Mouse (Mus musculus) embryo, embryonic 11 days (tissue): ENCODE measurements at regions not wholly inside any gene's neighbourhood (a gene's known extent, or its start where the extent isn't known, plus 50 kb on each side); places are given as distances from the start of the nearest gene placed in this dataset.

Experiments
- DNase-seq: peaks from one replicate; pipeline ENCODE4 v3.0.0-alpha.2; 2015

DNA sequence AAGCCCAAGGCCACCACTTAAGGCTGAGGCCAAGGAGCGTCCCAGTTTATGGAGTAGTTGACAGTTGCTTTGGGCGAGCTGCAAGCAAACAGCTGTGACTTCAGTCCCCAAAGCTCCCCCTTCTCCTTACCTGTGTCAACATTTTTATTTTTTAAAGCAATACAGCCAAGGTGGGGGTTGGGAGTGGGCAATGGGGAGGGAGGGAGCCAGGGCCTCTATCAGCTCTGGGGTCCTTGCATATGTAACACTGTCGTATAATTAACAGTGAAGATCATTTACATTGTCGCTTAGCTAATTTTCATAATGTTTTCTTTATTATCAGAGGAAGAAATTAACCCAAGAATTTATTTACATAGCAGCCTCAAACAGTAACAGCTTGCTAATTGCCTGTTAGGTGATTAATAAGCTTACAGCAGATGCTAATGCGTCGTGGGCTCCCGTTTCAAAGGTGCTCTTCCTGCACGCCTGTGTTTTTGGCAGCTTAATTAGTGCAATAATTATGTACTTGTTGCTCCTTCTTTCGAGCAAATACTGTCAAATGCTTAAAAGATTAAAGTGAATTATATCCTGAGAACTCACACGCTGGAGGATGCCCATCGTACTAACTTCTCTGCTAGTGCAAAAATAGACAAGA is 227.4 kb upstream of the Tle3 start:
- no peak for DNase-seq

DNA sequence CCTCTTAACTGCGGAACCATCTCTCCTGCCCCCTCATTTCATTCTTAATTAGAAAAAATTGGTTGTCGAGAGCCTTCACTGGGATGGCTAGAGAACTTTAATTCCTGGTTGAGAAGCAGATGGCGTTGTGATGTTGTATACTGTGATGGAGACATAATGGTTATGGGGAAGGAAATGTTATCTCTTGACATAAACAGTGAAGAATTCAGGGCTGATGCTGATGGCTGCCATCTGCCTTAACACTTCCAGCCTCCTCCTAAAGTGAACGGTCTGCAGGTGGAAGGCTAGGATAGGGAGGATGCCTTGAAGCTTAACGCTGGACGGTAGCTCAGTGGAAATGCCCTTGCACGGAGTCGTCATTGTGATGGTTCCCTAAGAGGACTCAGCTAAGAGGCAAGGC is 226.4 kb upstream of the Tle3 start:
- no peak for DNase-seq

DNA sequence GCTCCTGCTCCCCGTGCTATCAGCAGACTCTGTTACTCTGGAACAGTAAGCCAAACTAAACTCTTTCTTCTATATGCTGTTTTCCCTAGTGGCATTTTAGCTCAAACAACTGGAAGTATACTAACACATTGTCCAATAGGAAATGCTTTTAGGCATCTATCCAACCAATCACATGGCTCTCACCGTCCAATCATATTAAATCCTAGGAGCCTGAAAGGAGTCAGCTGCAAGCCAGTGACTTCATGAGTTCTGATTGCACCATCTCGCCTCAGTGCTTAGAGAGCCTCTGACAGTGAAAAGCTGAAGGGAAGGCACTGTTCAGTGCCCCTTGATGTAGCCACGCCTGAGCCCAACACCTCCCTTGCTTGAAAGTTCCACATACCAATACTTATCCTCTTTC is 221.0 kb upstream of the Tle3 start:
- no peak for DNase-seq

DNA sequence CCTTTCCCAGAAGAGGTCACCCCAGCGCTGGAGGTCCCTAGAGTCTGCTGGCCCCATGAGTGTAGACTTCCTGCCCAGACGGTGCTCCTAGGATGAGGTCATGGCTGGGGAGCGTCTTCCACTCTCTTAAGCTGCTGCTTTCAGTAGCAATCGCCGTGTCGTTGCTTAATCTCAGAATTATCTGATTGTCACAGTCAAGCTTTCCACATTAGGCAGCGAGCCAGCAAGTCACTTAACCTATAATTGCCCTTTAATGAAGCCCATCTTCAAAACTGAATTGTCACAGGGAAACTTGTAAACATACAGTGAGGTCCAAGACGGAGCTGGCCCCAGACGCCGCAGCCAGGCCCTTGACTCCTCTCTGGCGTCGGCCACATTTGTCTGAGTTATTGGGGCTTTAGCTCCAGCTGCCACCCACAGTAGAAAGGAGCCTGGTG is 220.2 kb upstream of the Tle3 start:
- no peak for DNase-seq

DNA sequence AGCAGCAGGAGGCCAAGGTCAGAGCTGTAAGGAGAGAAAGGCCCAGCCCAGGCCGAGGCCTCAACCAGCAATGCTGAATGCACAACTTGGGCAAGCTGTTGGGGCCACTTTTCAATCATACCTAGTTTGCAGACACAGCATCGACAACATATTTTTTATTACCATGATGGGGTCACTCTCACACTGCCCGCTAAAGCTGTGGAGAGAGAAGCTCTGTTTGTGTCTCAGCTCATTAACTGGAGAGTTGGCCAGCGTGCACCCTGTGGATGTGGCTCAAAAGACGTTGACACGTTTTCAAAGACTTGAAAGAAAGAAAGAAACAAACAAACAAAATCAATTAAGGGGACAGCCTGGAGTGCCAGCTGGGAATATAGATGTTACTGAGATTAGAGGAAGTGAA is 217.4 kb upstream of the Tle3 start:
- DNase-seq: no peak

DNA sequence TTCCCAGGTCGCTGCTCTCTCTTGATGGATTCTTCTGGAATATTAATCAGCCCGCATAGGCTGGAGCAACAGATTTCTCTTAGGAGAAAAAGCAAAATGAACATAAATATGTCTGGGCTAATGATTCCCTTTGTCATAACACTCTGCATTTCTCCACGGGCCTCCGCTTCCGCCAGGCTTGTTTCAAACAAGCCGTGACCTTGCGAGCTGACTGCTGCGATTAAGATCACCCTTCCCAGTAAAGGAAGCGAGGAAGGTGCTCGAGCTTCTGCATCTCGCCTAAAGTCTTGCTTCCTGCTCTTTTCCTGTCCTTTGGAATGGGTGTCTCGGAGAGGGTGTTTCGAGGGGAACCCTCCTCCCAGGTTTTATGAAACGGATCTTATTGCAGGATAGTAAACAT is 216.3 kb upstream of the Tle3 start:
- no peak for DNase-seq

DNA sequence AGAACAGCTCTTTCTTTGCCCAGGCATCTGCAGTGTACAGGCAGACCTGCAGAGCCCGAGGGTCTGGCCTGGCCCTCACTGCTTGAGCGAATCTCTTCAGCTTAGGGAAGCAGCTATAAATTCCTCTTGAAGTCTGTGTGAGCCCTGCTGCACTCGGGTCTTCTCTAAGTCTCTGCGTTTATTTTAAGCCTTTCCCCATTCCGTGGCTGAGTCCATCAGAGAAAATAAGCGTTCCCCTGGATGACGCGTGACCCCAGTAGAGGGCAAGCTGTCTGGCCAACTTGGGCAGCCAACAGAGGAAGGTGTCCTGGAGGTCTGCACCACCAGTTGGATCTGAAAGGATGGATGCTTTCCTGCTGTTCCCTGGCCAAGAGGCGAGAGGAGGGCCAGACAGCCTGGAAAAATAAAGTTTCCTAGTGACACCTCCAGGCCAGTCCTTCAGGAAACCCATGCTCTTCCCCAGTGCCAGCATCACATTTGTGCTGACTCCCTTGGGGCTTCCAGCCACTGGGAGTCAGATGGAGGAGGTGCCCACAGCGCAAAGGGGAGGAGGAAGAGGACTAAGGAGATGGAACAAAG is 213.9 kb upstream of the Tle3 start:
- no peak for DNase-seq

DNA sequence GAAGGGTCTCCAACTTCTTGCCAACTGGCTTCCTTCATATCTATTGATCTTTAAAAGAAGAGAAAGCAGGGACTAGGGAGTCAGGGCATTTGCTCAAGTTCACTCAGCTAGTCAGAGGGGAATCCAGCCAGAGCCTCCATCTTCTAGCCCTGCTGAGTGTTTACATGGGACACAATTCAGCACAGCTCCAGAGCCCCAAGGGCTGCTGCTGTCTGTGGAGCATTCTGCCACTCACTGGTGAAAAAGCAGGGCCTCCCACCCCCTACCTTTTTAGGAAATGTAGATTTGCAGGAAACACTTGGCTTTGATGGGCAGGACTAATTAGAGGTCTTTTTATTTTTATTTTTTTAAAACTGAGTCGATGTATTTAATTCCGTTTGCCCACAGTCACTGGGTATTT is 213.0 kb upstream of the Tle3 start:
- DNase-seq: no peak

DNA sequence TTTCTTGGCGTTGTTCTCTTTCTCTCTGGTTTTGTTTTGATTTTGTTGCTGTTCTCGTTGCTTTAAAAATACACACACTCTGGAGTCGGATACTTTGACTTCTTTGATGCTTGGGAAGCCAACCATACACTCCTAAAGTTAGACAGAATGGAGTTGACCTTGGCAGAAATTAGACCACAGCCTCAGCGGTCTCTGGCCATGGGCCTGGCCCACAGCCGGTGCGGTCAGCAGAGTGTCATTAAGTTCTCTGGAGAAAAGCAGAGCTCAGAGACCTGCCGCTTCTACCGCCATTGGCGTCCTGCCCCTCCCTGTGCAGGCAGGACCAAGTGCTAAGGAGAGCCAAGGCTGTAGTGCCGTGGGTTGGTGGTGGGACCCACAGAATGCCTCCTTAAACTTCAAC is 212.6 kb upstream of the Tle3 start:
- no peak for DNase-seq

DNA sequence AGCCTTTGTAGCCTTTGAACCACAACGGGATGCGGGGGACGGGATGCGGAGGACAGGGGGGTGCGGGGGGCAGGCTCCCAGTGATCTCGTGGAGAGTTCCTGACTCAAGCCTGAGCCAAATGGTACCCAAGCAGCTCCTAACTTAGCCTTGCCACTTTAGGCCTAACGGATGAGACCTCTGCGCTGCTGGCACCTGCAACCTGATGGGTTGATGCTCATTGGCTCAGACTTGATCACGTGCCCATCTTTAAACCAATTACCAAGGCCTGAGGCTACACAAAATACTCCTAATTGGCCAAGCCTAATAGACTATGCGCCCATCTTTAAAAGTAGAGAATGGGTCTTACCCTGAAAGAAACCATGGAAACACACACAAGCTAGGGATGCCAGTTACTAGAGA is 209.3 kb upstream of the Tle3 start:
- DNase-seq: no peak

DNA sequence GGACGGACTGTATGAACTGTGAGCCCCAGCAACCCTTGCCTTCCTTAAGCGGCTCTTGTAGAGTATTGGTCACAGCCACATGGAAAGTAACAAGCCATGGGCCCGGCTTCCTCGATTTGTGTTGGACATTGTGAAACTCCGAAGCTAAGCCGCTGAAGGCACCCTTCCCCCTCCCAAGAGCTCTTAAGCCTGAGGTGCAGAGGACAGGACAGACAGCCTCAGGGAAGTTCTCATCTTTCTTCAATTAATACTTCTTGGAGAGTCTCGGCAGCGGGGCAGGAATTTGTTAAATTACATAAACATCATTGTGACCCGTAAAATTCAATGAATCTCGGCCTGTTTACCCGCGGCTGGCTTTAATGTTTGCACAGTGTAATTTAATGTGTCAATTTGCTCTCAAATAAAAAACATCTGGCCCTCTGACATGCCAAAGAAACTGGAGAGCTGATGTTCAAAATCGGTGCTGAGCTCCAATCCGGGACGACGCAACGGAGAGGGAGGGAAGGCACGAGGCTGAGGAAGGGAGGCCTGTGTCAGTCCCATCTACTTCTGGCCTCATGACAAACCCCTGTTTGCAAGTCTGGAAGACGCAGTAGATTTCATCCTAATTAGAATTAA is 208.4 kb upstream of the Tle3 start:
- peak; percentile 79 for DNase-seq

DNA sequence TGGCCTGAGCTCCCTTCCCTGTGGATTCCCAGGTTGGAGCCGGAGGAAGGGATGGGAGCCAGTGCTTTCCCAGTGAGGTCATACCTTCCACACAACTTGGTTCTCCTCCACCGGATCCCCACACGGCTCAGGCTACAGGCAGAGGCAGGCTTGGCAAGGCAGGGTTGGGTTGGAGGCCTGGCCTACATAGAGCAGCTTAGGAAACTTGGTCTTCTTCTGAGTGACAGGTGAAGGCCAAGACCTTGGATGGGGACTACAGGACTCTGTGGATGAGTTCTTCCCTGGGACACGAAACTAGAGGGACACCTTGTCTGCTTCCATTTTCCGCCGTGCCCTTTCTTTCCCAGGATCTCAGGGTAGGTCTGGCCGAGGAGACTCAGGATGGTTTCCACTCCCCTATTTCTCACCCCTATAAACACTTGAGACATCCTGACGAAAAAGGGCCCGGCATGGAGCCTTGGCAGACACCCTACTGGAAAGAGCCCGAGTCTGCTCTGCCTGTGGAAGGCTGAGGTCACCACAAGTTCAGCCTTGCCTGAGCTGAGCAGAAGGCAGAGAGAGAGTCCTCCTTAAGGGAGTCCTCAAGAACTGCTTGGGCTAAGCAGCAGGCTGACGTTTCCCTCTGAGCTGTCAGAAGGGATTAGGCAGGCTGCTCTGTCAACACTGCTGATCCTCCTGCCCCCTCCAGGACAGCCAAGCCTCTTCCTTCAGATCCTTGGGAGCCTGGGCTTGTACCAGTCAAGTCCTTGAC is 207.5 kb upstream of the Tle3 start:
- DNase-seq: peak; percentile 49

DNA sequence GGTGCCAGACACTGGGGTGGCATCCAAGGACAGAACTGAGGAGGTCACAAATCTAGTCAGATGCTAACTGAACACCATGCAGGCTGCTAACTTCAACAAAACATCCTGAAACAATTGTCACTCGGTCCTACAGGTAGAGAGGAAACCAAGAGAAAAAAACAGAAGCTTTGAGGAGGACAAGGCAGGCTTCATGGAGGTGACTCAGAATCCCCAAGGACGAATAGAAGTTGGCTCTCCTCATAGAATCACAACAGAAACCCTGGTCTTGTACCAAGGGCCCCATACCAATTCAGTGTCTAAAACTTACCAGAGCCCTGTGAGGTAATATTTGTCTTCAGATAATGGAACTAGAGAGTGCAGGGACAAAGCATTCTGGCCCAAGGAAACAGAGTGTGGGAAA is 206.1 kb upstream of the Tle3 start:
- DNase-seq: no peak

DNA sequence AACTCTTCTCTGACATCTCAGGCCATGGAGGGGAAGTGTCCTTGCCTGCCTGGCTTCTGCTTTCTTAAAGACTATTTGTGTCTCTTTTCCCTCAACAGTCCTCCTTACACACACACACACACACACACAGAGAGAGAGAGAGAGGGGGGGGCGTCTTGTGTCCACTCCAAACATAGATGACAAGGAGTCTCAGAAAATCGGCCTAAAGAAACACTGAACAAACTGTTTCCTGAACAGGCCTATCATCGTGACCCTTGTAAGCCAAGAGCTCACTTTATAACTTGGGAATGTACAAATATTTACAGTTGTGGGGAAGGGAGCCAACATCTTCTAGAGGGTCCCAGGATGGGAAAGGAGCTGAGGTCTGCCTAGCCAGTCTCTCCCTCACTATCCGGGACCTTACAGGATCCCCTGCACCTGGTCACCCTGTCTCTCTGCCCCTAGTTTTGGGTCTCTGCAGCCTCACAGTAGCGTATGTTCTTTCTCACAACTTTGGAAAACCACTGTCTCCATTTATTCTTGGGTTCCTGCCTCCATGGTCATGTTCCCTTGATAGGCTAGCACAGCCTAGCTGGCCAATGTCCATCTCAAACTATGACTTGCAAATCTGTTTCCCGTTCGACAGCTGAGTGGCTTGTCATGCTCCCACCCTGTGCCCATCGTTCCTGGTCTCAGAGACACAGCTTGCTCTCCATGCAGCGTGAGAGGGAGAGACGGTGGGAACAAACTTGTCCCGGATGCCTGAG is 204.9 kb upstream of the Tle3 start:
- DNase-seq: no peak

DNA sequence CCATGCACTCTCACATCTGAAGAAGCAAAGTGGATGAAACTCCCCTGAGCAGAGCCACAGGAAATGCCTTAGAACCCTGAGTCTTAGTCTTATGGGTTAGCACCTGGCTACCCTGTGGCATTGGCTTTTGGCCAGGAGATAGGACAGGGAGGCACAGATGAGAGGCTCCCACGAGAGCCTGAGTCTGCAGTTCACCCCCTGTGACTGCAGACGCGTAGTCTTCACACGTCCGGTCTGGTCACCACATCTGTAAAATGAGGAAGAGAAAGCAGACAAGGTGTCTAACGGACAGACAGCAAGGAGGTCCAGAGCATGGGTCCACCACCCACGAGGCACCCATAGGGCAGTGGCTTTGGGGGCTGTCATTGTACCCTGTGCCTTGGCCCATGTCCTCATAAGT is 203.2 kb upstream of the Tle3 start:
- no peak for DNase-seq

DNA sequence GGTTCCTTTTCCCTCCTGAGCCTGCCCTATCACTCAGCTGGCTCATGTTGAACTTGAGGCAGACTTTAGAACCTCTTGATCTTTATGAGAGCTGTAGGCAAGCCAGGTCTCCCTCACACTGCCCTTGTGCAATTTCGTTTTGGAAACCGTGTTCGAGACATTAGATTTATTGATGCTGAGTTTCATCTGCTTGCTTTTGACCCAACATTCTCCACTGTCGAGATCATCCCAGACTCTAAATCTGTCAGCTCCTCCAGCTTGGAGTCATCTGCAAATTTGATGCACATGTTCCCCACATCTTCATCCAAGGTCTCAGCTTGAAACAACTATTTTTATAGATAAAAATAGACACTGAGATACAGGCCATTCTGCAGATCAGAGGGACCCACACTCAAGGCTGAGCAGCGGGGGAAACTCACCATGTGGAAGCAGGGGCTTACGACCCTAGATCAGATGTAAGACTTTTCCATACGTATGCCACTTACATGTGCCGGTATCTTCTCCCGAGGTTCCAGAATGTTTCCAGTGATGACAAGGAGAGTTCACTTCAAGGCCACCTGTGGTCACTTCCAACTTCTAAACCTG is 202.6 kb upstream of the Tle3 start:
- DNase-seq: no peak

DNA sequence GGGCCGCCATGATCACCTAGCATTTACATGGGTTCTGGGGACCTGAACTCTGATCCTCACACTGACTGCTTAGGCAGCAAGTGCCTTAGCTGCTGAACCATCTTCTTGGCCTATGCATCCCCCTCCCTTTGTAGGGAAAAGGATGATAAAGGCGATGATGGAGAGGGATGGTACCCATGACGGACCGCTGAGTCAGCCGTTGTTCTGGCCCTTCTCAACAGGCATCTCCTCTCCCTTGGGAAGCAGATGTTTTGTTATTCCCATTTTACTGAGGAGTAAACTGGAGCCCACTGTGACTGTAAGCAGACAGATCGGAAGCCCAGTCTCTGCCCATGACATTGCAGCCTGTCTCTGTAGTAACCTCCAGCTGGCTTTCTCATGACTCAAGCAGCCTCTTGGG is 201.2 kb upstream of the Tle3 start:
- DNase-seq: no peak

DNA sequence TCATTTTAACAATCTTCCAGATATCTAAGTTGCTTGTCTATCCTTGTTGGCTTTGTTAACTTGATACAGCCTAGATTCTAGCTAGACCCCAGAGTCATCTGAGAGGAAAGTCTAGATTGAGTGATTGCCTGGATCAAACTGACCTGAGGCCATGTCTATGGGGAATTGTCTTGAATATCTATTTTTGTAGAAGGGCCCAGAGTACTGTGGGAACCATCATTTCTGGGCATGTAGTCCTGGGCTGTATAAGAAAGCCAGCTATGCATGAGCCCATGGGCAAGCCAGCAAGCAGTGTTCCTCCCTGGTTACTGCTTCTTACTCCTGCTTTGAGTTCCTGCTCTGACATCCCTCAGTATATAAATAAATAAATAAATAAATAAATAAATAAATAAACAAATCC is 199.7 kb upstream of the Tle3 start:
- DNase-seq: no peak

DNA sequence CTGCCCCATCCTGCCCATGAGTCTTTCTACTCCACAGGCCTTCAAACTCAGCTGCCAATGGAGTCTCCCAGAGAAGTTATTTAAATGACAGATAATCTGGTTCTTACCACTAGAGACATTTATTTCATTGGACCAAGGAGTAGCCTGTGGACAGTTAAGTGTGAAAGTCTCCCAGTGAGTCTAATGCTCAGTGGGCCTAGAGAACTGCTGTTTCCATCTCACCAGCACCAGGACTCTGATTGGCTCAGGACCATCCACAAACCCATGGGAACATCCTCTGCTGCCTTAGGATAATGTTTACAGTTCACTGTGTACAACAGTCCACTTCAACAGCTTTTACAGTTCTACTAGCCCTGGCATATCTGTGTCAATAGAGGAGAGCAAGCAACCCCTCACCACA is 198.6 kb upstream of the Tle3 start:
- DNase-seq: no peak

DNA sequence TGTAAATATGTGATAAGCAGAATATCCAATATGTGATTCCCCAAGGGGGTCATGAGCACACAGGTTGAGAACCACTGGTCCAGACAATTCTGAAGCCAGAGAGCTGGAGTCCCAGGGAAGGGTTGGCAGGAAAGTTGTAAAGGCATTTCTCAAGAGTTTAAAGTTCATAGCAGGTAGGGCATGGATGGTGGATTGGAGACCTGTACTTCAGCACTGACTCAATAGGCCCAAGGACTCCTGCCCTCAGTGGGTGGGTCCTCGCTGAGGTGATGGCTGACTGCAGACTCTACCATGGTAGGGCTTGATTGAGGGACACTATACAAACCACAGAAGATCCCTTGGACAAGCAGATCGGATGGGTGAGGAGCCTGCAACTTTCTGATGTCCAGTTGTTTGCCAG is 196.8 kb upstream of the Tle3 start:
- DNase-seq: no peak

DNA sequence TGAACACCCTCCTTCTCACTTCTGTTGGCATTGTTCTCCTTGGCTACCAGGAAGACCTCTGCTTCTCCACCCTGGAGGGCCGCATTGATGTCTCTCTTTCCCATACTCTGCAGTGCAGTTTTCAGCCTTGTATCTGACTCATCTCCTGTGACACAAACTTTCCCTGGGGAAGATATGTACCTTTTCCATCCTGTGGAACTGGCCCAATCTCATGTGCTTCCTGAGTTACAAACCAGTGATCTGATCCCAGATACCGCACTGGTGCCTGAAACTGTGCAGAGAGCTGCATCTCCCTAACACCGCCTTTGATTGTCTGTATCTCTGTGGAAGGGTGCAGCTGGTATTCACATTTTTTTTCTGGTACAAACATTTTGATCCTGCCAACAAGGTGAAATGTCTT is 195.3 kb upstream of the Tle3 start:
- DNase-seq: no peak

DNA sequence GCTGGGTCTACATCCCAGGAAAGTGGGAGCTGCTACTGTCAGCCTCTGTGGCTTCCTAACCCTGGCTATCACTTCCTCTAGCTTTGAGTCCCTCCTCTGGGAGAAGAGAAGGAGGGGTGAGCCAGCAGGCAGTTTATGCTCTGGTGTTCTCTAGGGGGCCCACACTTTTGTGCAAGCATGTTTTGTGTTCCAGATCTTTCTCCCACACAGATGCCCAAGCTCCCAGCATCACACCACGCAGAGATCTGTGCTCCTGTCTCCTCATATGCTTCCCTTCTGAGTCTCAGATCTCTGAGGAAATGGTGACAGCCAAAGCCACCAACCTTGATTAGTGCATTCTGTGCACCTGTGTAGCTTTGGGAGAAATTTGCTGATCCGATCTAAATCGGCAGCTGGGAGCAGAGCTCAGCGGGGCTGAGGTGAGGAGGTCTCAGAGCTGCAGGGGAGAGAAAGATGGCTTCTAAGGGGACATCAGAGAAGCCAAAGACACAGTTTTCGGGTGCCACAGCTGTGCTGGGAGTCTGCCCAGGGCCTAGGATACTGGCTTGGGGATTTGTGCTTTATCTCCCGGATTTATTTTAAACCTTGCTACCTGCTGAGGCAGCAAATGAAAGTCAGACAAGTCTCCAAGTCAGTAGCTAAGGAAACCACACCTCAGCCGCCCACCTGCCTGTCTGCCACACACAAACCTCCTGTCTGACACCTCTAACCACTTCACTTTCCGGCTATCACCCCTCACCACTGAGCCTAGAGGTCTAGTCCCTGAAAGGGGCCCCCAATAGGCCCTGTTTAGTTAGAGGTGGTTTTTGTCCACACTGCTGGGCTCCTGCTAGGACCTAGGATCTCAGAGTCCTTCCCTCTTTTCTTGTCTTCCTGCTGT is 185.4 kb upstream of the Tle3 start:
- DNase-seq: no peak
